Mouse (Mus musculus) bone marrow macrophage, adult 2 months (primary cell): Measurements from ENCODE around the gene Cpsf2.

Source experiments
- CTCF ChIP-seq: IDR thresholded peaks from 2 replicates; pipeline ENCODE4 v1.5.1; 2012; ENCODE audit warnings: low read depth, mild to moderate bottlenecking, low read length, moderate library complexity
- POLR2A ChIP-seq: IDR thresholded peaks from 2 replicates; pipeline ENCODE4 v1.6.1; 2012; ENCODE audit warnings: mild to moderate bottlenecking, low read depth, low read length, borderline replicate concordance

DNA sequence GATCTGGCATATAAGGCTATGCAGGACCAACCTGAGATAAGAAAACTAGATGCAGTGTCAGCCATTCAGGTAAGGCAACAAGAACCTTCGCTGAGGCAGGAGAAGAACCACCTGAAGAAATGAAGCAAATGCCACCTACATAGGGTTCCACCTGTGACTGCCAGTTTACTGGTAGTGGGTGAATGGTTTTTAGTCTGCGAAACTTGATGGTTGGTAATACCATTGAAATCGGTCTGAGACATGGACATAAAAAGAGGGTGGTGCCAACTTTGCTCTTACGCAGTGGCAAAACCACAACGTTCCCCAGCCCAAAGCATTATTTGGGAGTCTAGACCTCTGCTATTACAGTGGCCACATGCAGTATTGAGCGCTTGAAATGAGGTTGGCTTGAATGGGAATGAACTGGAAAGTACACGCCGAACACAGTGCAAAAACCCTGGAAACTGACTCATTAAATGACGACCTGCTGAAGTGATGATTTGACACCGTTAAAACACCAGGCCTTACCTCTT, 1.7 kb downstream of the Cpsf2 start:
- TF ChIP-seq CTCF (no peak), POLR2A (no peak)
